Mouse (Mus musculus) C2C12 (cell line): Measurements from ENCODE around the gene Rere. TPM values are rescaled to one million over a fixed set of nuclear protein-coding genes. Genes with fewer than 3 reads are reported as not detected.

Experiments
- H3K27me3 ChIP-seq: one replicate; pipeline ENCODE4 v1.6.1; 2011; ENCODE audit not compliant: control insufficient read depth, insufficient read depth, insufficient read length
- H3K36me3 ChIP-seq: one replicate; pipeline ENCODE4 v1.6.1; 2011; ENCODE audit not compliant: control insufficient read depth, insufficient read depth
- H3K4me3 ChIP-seq: one replicate; pipeline ENCODE4 v1.5.1; 2011; ENCODE audit warnings: mild to moderate bottlenecking, control low read depth; ENCODE audit not compliant: poor library complexity, insufficient read depth, severe bottlenecking
- H3K79me2 ChIP-seq: one replicate; pipeline ENCODE4 v1.6.1; 2011; ENCODE audit not compliant: control insufficient read depth, insufficient read depth
- H3K79me3 ChIP-seq: one replicate; pipeline ENCODE4 v1.6.1; 2011; ENCODE audit warnings: low read depth, control low read depth
- H3ac ChIP-seq: one replicate; pipeline ENCODE3; 2011; ENCODE audit warnings: low read depth; ENCODE audit not compliant: control insufficient read depth, insufficient read length
- CEBPB ChIP-seq: IDR thresholded peaks from one replicate; pipeline ENCODE4 v1.6.1; 2011; ENCODE audit warnings: low read depth, mild to moderate bottlenecking, control low read depth, moderate library complexity
- CTCF ChIP-seq: IDR thresholded peaks from one replicate; pipeline ENCODE4 v1.5.1; 2011; ENCODE audit not compliant: control insufficient read depth, insufficient read depth, insufficient read length
- FOSL1 ChIP-seq: IDR thresholded peaks from one replicate; pipeline ENCODE4 v1.8.0; 2011; ENCODE audit warnings: mild to moderate bottlenecking, low read length; ENCODE audit not compliant: poor library complexity, insufficient read depth, severe bottlenecking
- MAX ChIP-seq: IDR thresholded peaks from one replicate; pipeline ENCODE4 v1.6.1; 2011; ENCODE audit warnings: mild to moderate bottlenecking, control low read depth
- MYOD1 ChIP-seq: IDR thresholded peaks from one replicate; pipeline ENCODE4 v1.6.1; 2011; ENCODE audit warnings: low read depth; ENCODE audit not compliant: control insufficient read depth, insufficient read length
- MYOG ChIP-seq: IDR thresholded peaks from one replicate; pipeline ENCODE4 v1.6.1; 2011; ENCODE audit not compliant: control insufficient read depth, insufficient read length; ENCODE audit errors: extremely low read depth
- USF1 ChIP-seq: IDR thresholded peaks from one replicate; pipeline ENCODE4 v1.6.1; 2011; ENCODE audit warnings: low read depth, mild to moderate bottlenecking, control low read depth, moderate library complexity
- polyA plus RNA-seq: library from polyadenylated mRNA; unstranded; fragments of >200 nt; fragmentation: generic; extraction: Trizol; gene quantifications from one replicate; pipeline ENCODE4 v1.2.1, GENCODE M21; 2012; ENCODE audit warnings: missing spikeins

Gene Rere
- polyA plus RNA-seq, 1 experiment = 27.1 TPM

GRCm38 (mm10) chr4:150635568-150635967 is 354.1 kb downstream of the Rere start:
- no peak overlapping the region for H3K4me3 ChIP-seq
- no peaks in the 10 kb centered on the region for H3K27me3 ChIP-seq
- no peaks in the 10 kb centered on the region for H3K36me3 ChIP-seq
- TF ChIP-seq MYOD1 (no peak), CTCF (no peak), FOSL1 (no peak), CEBPB (no peak), MAX (no peak), USF1 (no peak), MYOG (no peak)
- H3K79me2 ChIP-seq = no peaks in the 10 kb centered on the region
- no peaks in the 10 kb centered on the region for H3K79me3 ChIP-seq
- H3ac ChIP-seq = no peak overlapping the region

GRCm38 (mm10) chr4:150636635-150637034 is 355.2 kb downstream of the Rere start:
- H3K4me3 ChIP-seq = no peak overlapping the region
- H3K27me3 ChIP-seq = no peaks in the 10 kb centered on the region
- H3ac ChIP-seq = no peak overlapping the region
- TF ChIP-seq CEBPB = no peak
- no peak for TF ChIP-seq FOSL1
- no peaks in the 10 kb centered on the region for H3K79me2 ChIP-seq
- no peaks in the 10 kb centered on the region for H3K36me3 ChIP-seq
- no peaks in the 10 kb centered on the region for H3K79me3 ChIP-seq

- H3K79me3 ChIP-seq = no peaks in the 10 kb centered on the region
- no peak overlapping the region for H3K4me3 ChIP-seq
- TF ChIP-seq CTCF (no peak), MYOG (no peak), MYOD1 (no peak), CEBPB (no peak), FOSL1 (no peak), USF1 (no peak)
- no peaks in the 10 kb centered on the region for H3K36me3 ChIP-seq
- peaks cover 4% of the 10 kb centered on the region for H3K27me3 ChIP-seq
- no peaks in the 10 kb centered on the region for H3K79me2 ChIP-seq
- H3ac ChIP-seq = no peak overlapping the region
Measured at GRCm38 (mm10) chr4:150644299-150644698, 362.9 kb downstream of the Rere start.

- H3K36me3 ChIP-seq = no peaks in the 10 kb centered on the region
- no peaks in the 10 kb centered on the region for H3K79me3 ChIP-seq
- H3ac ChIP-seq = no peak overlapping the region
- H3K4me3 ChIP-seq = no peak overlapping the region
- no peaks in the 10 kb centered on the region for H3K79me2 ChIP-seq
- peaks cover 4% of the 10 kb centered on the region for H3K27me3 ChIP-seq
- TF ChIP-seq MAX (no peak), MYOG (no peak), MYOD1 (no peak)
Measured at GRCm38 (mm10) chr4:150649327-150649726, 367.9 kb downstream of the Rere start.

- no peak for TF ChIP-seq USF1
- no peak for TF ChIP-seq MYOG
- no peak for TF ChIP-seq MAX
- no peak for TF ChIP-seq CTCF
- TF ChIP-seq FOSL1 = no peak
- H3K36me3 ChIP-seq = no peaks in the 10 kb centered on the region
- H3K27me3 ChIP-seq = peaks cover 4% of the 10 kb centered on the region
- no peak within 1 kb of the TSS for H3ac ChIP-seq
- no peaks in the 10 kb centered on the region for H3K79me2 ChIP-seq
- H3K79me3 ChIP-seq = no peaks in the 10 kb centered on the region
- no peak within 1 kb of the TSS for H3K4me3 ChIP-seq
Measured at GRCm38 (mm10) chr4:150651390-150652277, 370.2 kb downstream of the Rere start, which contains the start of gene Slc45a1. Gene Slc45a1, minus strand, starts transcription at chr4:150652174.

GRCm38 (mm10) chr4:150653072-150653599 is 371.7 kb downstream of the Rere start:
- Histone ChIP-seq H3K4me3 (no peak overlapping the region), H3ac (no peak overlapping the region), H3K79me3 (no peaks in the 10 kb centered on the region), H3K36me3 (no peaks in the 10 kb centered on the region), H3K79me2 (no peaks in the 10 kb centered on the region), H3K27me3 (no peaks in the 10 kb centered on the region)
- TF ChIP-seq FOSL1 (no peak), CTCF (no peak), MYOG (no peak), MAX (no peak), USF1 (no peak), CEBPB (no peak), MYOD1 (no peak)
